Mouse (Mus musculus): Measurements from ENCODE around the gene Tmem50b. TPM values are rescaled to one million over a fixed set of nuclear protein-coding genes. Genes with fewer than 3 reads are reported as not detected.
"Not testable (repeated sequence)": the region's sequence is repeated elsewhere in the genome, so short reads cannot be mapped to it uniquely, and the experiment has no call there.

The Tmem50b gene
- total RNA-seq, 2 experiments from 2014 or later, result 41.1 to 64.9 TPM

DNA sequence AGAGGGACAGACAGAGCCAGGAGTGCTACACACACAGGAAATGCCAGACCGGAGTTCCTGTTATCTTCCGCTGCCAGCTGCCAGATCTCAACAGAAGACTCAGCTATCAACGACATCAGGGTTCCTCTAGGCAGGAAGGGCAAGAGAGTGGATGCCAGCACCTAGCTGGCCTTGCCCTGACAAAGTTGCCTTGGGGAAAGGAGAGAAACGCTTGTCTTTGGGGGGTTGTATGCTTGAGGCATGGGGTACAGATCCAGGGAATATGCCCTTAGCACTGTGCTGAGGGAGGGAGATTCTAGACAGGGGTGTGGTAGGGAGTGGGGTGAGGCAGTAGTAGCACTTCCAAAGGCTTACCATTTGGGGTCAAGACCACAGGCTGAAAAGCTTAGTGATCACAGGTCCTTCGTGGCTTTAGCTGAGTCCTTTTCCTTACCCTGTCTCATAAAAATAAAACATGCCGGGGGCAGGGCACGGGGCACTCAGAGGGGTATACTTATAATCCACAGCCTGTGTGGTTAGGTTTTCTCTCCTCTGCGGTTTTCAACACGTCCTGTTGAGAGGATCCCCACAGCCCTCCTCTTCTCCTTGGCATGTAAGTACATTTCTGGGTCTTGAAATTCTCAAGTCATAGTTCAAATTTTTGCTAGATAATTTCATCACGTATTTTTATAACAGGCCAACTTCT is 51.9 kb downstream of the Tmem50b start:
- peak; percentile 33 for ATAC-seq (replicated peaks; ENCODE audit: poor library complexity, severe bottlenecking)

- ATAC-seq (replicated peaks; ENCODE audit: poor library complexity, severe bottlenecking), result no peak
These were observed 54.0 kb downstream of the Tmem50b start for GRCm38 (mm10) chr16:91543619-91544018.

GRCm38 (mm10) chr16:91541573-91542081 is 56.0 kb downstream of the Tmem50b start:
- ATAC-seq (replicated peaks; ENCODE audit: poor library complexity, severe bottlenecking), result no peak

GRCm38 (mm10) chr16:91538513-91538912 is 59.1 kb downstream of the Tmem50b start:
- ATAC-seq (replicated peaks; ENCODE audit: poor library complexity, severe bottlenecking), result peak; percentile 63

- ATAC-seq (replicated peaks; ENCODE audit: poor library complexity, severe bottlenecking), result peak; percentile 75
These were observed 59.5 kb downstream of the Tmem50b start for GRCm38 (mm10) chr16:91538051-91538450.

- ATAC-seq (replicated peaks; ENCODE audit: poor library complexity, severe bottlenecking), result no peak
These were observed 60.5 kb downstream of the Tmem50b start for GRCm38 (mm10) chr16:91537065-91537464.

DNA sequence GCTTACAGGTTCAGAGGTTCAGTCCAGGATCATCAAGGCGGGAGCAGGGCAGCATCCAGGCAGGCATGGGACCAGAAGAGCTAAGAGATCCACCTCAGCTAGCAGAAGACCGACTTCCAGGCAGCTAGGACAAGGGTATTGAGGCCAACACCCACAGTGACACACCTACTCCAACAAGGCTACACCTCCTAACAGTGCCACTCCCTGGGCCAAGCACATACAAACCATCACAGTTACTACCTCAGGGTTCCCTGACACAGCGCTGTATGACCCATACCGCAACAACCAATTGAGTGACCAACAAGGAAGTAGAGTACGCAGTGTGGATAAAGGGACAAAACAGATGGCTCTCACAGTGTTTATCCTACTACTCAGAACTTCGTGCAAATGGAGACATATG is 61.2 kb downstream of the Tmem50b start:
- no peak for ATAC-seq (replicated peaks; ENCODE audit: poor library complexity, severe bottlenecking)

GRCm38 (mm10) chr16:91534888-91535287 is 62.7 kb downstream of the Tmem50b start:
- no peak for ATAC-seq (replicated peaks; ENCODE audit: poor library complexity, severe bottlenecking)

DNA sequence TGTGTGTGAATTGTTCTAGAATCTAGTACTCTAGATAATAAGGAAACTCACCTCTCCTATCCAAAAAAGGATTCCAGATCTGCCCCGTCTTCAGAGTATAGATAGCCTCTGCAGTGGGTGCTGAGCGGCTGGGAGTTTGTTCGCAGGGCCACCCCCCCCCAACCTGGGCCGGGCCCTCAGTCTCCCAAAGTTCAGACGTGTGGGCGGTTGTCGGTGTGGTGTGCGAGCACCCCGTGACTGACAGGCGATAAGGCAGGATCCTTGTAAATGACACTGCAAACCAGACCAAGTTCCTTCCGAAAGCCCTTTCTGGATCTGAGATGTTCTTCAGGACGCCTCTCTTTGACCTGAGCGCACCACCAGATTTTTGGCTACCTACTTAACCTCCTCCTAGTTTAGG is 63.1 kb downstream of the Tmem50b start:
- peak; percentile 68 for ATAC-seq (replicated peaks; ENCODE audit: poor library complexity, severe bottlenecking)

GRCm38 (mm10) chr16:91533097-91534001 is 64.3 kb downstream of the Tmem50b start:
- ATAC-seq (replicated peaks; ENCODE audit: poor library complexity, severe bottlenecking), result peak; percentile 29

DNA sequence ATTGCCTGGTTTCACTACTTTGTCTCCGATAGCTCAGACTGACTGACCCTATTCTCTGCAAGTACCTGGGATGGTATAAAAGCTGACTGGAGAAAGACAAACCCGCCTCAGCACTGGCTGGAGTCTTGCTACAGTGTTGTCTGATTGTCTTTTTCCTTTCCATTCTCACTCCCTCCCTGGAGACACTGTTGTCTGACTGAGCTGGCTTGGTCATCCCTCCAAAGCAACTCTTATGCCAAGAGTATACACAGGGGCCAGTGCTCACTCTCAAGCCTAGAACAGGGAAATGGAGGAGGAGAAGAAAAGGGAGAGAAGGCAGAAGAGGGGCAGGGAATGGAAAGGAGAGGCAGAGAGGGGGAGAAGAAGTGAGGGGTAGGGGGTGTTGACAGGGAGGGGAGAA is 65.2 kb downstream of the Tmem50b start:
- no peak for ATAC-seq (replicated peaks; ENCODE audit: poor library complexity, severe bottlenecking)

DNA sequence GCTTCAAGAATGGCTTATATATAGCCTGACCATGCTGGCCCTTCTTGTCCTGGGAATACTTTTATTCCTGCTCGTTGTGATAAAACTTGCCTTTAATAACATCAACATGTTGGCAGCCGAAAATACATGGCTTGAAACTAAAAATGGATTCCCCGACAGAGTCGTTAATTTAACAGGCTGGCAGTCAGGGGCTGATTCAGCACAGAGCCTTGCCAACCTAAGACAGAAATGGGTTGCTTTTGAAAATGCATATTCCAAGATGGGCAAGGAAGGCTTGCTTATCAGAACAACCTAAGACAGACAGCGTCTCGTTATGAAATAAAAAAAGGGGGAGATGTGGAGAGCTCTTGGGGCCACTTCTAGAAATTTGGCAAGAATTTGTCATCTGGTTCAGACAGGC is 65.7 kb downstream of the Tmem50b start:
- ATAC-seq (replicated peaks; ENCODE audit: poor library complexity, severe bottlenecking), result no peak

DNA sequence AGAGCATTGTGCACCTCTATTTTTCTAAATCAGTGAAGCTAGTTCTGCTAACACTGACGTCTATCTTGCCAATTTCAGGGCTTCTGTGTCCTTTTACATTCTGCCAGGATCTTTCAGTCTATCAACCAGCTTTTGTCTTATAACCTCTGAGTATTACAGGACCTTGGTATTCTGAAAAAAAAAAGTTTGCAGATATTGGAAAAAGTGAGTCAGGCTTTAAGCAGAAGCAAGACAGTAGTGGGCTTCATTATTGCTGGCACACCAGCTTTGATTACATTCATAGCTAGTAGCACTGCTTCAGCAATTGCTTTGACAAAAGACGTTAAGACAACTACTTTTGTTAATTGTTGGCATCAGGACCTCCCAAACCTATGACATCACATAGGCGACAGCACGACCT is 66.8 kb downstream of the Tmem50b start:
- ATAC-seq (replicated peaks; ENCODE audit: poor library complexity, severe bottlenecking), result not testable (repeated sequence)

- no peak for ATAC-seq (replicated peaks; ENCODE audit: poor library complexity, severe bottlenecking)
These were observed 69.0 kb downstream of the Tmem50b start for GRCm38 (mm10) chr16:91528578-91528977.

DNA sequence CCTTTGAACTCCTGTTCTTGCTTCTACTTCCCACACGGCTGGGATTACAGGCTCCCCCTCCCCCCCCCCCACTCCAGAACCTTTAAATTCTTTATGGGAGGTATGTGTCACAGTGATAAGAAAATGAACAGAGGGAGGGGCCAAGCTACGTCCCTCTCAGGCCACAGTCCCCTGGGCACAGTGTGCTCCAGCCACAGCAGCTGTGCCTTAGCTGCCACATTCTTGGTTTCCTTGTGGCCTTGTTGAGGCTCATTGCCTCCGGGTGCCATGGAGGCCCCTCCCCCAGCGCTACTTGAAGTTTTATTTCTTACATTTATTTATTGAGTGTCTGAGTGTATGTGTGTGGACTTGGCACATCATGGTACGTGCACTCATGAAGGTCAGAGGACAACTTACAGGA is 70.1 kb downstream of the Tmem50b start:
- ATAC-seq (replicated peaks; ENCODE audit: poor library complexity, severe bottlenecking), result no peak

DNA sequence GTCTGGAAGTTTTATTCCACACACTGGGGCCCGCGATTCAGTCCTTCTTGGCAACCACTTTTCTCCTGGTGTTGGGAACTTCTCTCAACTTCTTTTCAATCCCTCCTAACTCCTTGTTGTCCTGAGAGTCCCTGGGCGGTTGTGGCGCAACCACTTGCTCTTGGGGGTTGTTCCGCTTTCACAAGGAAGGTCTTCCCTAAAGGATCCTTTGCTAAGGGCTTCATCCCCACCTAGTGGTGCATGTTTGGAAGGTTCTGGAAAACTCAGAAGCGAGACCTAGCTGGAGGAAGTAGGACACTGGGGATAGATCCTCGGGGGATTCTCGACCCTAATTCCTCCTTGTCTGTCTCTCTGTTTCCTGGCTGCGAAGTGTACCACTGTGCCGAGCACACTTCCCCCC is 70.5 kb downstream of the Tmem50b start:
- ATAC-seq (replicated peaks; ENCODE audit: poor library complexity, severe bottlenecking), result peak; percentile 57

GRCm38 (mm10) chr16:91526274-91526673 is 71.3 kb downstream of the Tmem50b start:
- ATAC-seq (replicated peaks; ENCODE audit: poor library complexity, severe bottlenecking), result no peak

Measured in granulocyte monocyte progenitor cell, adult 5-6 weeks (primary cell).